Mouse (Mus musculus) liver, embryonic 14.5 days (tissue): ENCODE measurements around the gene Ppp1r37.

Experiments used
- CTCF ChIP-seq: IDR thresholded peaks from 2 replicates; pipeline ENCODE4 v1.5.1; 2016; ENCODE audit warnings: antibody characterized with exemption, low read depth, control low read depth
- EP300 ChIP-seq: IDR thresholded peaks from 2 replicates; pipeline ENCODE4 v1.6.1; 2016; ENCODE audit warnings: antibody characterized with exemption, low read depth

DNA sequence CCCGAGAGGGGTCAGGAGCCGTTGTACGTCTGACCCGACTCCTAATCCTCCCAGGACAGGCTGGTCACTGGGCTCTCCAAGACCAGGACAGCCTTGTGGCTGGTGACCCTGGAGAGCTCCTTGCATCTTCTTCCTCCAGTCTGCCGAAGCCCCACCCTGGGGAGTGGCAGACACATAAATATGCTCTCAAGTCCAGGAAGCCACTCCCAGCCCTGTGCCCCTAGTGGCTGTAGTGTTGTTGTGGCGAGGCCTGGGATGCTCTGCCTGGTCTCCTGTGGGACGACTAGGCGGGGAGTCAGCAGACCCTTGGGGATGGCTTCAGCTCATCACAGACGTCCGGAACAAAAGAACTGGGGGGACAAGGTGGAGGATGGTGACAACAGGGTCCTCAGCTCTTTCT lies 31.8 kb downstream of the Ppp1r37 start:
- no peak for TF ChIP-seq EP300
- TF ChIP-seq CTCF = peak; percentile 44
